Mouse (Mus musculus): ENCODE measurements around the gene Matn3. TPM values are rescaled to one million over a fixed set of nuclear protein-coding genes. Genes with fewer than 3 reads are reported as not detected.

Gene Matn3
- polyA plus RNA-seq, 1 experiment, result 0.15 TPM

- no peak for TF ChIP-seq CTCF (IDR thresholded peaks at IDR 0.05; ENCODE audit: borderline replicate concordance, control insufficient read depth, extremely low read depth, insufficient read depth, low read length, poor library complexity)
- no peak for TF ChIP-seq POLR2A (IDR thresholded peaks at IDR 0.05; ENCODE audit: control insufficient read depth, extremely low read depth, insufficient read depth, low read length, poor library complexity)
- 96% methylated on average over 6 of the region's 6 CpGs for WGBS
- H3K4me3 ChIP-seq (ENCODE audit: control insufficient read depth, insufficient read depth, low read length), result no peak overlapping the region
- H3K27ac ChIP-seq (ENCODE audit: control insufficient read depth, insufficient read depth, low read length), result no peak overlapping the region
- no peaks in the 10 kb centered on the region for H3K27me3 ChIP-seq (ENCODE audit: control insufficient read depth, insufficient read depth, low read length)
- no peak for DNase-seq
- H3K4me1 ChIP-seq (replicated peaks; ENCODE audit: control insufficient read depth, insufficient read depth, low read length), result no peaks in the 10 kb centered on the region
- H3K36me3 ChIP-seq (ENCODE audit: control insufficient read depth, insufficient read depth, low read length), result no peaks in the 10 kb centered on the region
Observed at GRCm38 (mm10) chr12:9007811-9008210, 60.1 kb downstream of the Matn3 start.

- no peak overlapping the region for H3K4me3 ChIP-seq (ENCODE audit: control insufficient read depth, insufficient read depth, low read length)
- DNase-seq, result no peak
- H3K27ac ChIP-seq (ENCODE audit: control insufficient read depth, insufficient read depth, low read length), result no peak overlapping the region
- H3K4me1 ChIP-seq (replicated peaks; ENCODE audit: control insufficient read depth, insufficient read depth, low read length), result no peaks in the 10 kb centered on the region
- 92% methylated on average over 4 of the region's 4 CpGs for WGBS
- no peaks in the 10 kb centered on the region for H3K27me3 ChIP-seq (ENCODE audit: control insufficient read depth, insufficient read depth, low read length)
- TF ChIP-seq POLR2A (IDR thresholded peaks at IDR 0.05; ENCODE audit: control insufficient read depth, extremely low read depth, insufficient read depth, low read length, poor library complexity), result no peak
- TF ChIP-seq CTCF (IDR thresholded peaks at IDR 0.05; ENCODE audit: borderline replicate concordance, control insufficient read depth, extremely low read depth, insufficient read depth, low read length, poor library complexity), result no peak
- H3K36me3 ChIP-seq (ENCODE audit: control insufficient read depth, insufficient read depth, low read length), result no peaks in the 10 kb centered on the region
Observed at GRCm38 (mm10) chr12:9010311-9010710, 62.6 kb downstream of the Matn3 start.

GRCm38 (mm10) chr12:9016376-9016775 lies 68.6 kb downstream of the Matn3 start:
- H3K4me3 ChIP-seq (ENCODE audit: control insufficient read depth, insufficient read depth, low read length), result no peak overlapping the region
- TF ChIP-seq CTCF (IDR thresholded peaks at IDR 0.05; ENCODE audit: borderline replicate concordance, control insufficient read depth, extremely low read depth, insufficient read depth, low read length, poor library complexity), result no peak
- TF ChIP-seq POLR2A (IDR thresholded peaks at IDR 0.05; ENCODE audit: control insufficient read depth, extremely low read depth, insufficient read depth, low read length, poor library complexity), result no peak
- DNase-seq, result no peak

GRCm38 (mm10) chr12:9020431-9020830 lies 72.7 kb downstream of the Matn3 start:
- no peaks in the 10 kb centered on the region for H3K4me1 ChIP-seq (replicated peaks; ENCODE audit: control insufficient read depth, insufficient read depth, low read length)
- no peaks in the 10 kb centered on the region for H3K36me3 ChIP-seq (ENCODE audit: control insufficient read depth, insufficient read depth, low read length)
- no peaks in the 10 kb centered on the region for H3K27me3 ChIP-seq (ENCODE audit: control insufficient read depth, insufficient read depth, low read length)
- H3K27ac ChIP-seq (ENCODE audit: control insufficient read depth, insufficient read depth, low read length), result no peak overlapping the region
- no peak overlapping the region for H3K4me3 ChIP-seq (ENCODE audit: control insufficient read depth, insufficient read depth, low read length)
- DNase-seq, result no peak
- 98% methylated on average over 8 of the region's 8 CpGs for WGBS
- TF ChIP-seq CTCF (IDR thresholded peaks at IDR 0.05; ENCODE audit: borderline replicate concordance, control insufficient read depth, extremely low read depth, insufficient read depth, low read length, poor library complexity) (no peak), POLR2A (IDR thresholded peaks at IDR 0.05; ENCODE audit: control insufficient read depth, extremely low read depth, insufficient read depth, low read length, poor library complexity) (no peak)

More at GRCm38 (mm10) chr12:9016376-9016775, 68.6 kb downstream of the Matn3 start:
- Histone ChIP-seq H3K4me1 (replicated peaks; ENCODE audit: control insufficient read depth, insufficient read depth, low read length) (no peaks in the 10 kb centered on the region), H3K27me3 (ENCODE audit: control insufficient read depth, insufficient read depth, low read length) (no peaks in the 10 kb centered on the region), H3K36me3 (ENCODE audit: control insufficient read depth, insufficient read depth, low read length) (no peaks in the 10 kb centered on the region), H3K27ac (ENCODE audit: control insufficient read depth, insufficient read depth, low read length) (no peak overlapping the region)
- 97% methylated on average over 9 of the region's 9 CpGs for WGBS

GRCm38 (mm10) chr12:9020986-9021385 lies 73.3 kb downstream of the Matn3 start:
- Histone ChIP-seq H3K36me3 (ENCODE audit: control insufficient read depth, insufficient read depth, low read length) (no peaks in the 10 kb centered on the region), H3K27me3 (ENCODE audit: control insufficient read depth, insufficient read depth, low read length) (no peaks in the 10 kb centered on the region), H3K4me3 (ENCODE audit: control insufficient read depth, insufficient read depth, low read length) (no peak overlapping the region), H3K27ac (ENCODE audit: control insufficient read depth, insufficient read depth, low read length) (no peak overlapping the region), H3K4me1 (replicated peaks; ENCODE audit: control insufficient read depth, insufficient read depth, low read length) (no peaks in the 10 kb centered on the region)
- no peak for DNase-seq
- 77% methylated on average over 3 of the region's 3 CpGs for WGBS
- TF ChIP-seq POLR2A (IDR thresholded peaks at IDR 0.05; ENCODE audit: control insufficient read depth, extremely low read depth, insufficient read depth, low read length, poor library complexity), result no peak
- no peak for TF ChIP-seq CTCF (IDR thresholded peaks at IDR 0.05; ENCODE audit: borderline replicate concordance, control insufficient read depth, extremely low read depth, insufficient read depth, low read length, poor library complexity)

Other genes starting within 250 kb of the Matn3 start
- 28.3 and 28.9 TPM in 2 replicates for gene Sdc1, start 176.6 kb upstream of the Matn3 start, polyA plus RNA-seq (2012; rRNA removed)
- gene Laptm4a, start 26.3 kb upstream of the Matn3 start, polyA plus RNA-seq (2012; rRNA removed), result 109 and 138 TPM in 2 replicates
- 1.6 and 1.8 TPM in 2 replicates for gene Wdr35, start 26.0 kb downstream of the Matn3 start, polyA plus RNA-seq (2012; rRNA removed)
- 12.6 TPM in 2 replicates for gene Ttc32, start 82.1 kb downstream of the Matn3 start, polyA plus RNA-seq (2012; rRNA removed)

Measured in thymus, adult 2 months (tissue).